Mouse (Mus musculus): ENCODE results near the gene Nid2. TPM values are rescaled to one million over a fixed set of nuclear protein-coding genes. Genes with fewer than 3 reads are reported as not detected.
A peak's percentile ranks its signal among the peaks of the same experiment; 100 is the strongest.

Gene Nid2
- polyA plus RNA-seq, 1 experiment from 2014 or later, result 24.1 TPM

DNA sequence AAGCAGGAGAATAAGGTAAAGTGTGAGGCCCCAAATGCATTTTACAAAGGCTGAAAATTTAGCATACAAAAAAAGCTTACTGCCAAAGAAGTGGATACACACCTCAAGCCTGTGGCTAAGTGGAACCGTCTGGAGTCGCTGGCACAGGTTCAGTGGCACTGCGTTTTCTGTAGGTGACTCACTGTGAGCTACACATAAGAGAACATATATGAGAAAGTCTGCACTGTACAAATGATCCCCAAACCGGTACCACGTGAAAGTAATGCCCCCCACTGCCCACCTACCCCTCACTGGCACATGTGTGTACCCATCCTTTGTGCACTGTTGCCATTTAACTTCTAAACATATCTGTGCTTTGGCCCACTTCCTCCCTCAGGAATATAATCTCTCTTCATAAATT is 22.8 kb upstream of the Nid2 start:
- H3K36me3 ChIP-seq, result 0 out of 2 replicates have a peak, but pooled peaks cover 3% of the 10 kb centered on the region
- H3K4me3 ChIP-seq, result no peak overlapping the region
- 70% methylated on average over 5 of the region's 5 CpGs for WGBS (ENCODE audit: insufficient replicate concordance)
- H3K9ac ChIP-seq, result no peak overlapping the region
- peaks cover 7% of the 10 kb centered on the region; the same call in 1 of the 2 replicates for H3K4me1 ChIP-seq
- ATAC-seq, result no peak
- no peaks in the 10 kb centered on the region for H3K9me3 ChIP-seq (replicated peaks)
- no peaks in the 10 kb centered on the region for H3K27me3 ChIP-seq (replicated peaks)
- no peak overlapping the region for H3K4me2 ChIP-seq
- no peak overlapping the region for H3K27ac ChIP-seq

DNA sequence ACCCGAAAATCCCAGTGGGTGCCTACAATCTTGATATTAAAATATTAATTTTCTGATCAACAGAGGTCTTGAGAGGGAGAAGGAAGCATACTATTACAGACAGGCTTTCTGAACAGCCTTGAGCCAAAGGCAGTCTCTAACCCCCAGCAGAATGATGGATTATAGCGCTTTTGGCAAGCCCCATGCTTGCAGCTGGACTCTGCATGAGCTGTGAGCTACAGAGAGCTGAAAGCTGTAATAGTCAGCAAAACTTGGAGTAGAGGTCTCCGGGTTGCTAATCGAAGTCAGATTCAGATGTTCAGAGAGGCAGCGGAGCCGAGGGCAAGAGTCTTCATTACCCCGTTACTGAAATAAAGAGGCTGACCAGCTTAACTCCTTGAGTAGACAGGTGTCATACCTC is 22.3 kb upstream of the Nid2 start:
- no peak overlapping the region for H3K27ac ChIP-seq
- ATAC-seq, result no peak
- no peaks in the 10 kb centered on the region for H3K27me3 ChIP-seq (replicated peaks)

DNA sequence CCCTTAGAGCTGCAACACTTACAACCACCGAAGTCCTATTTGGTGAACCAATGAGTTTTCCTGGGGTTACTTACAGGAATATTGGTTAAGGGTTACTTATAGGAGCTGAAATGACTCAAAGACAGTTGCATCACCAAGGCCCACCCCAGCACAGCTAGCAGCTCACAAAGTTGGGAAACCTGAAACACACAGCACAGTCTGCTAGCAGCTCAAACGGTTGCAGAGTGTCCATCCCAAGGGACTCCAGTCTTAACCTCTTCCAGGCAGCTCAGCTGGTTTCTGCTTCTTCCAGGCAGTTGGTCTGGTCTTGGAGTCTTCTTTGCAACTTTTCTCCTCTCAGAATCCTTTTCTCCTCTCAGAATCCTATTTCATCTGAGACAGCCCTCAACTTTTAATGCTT is 19.0 kb upstream of the Nid2 start:
- H3K9ac ChIP-seq, result no peak overlapping the region
- H3K36me3 ChIP-seq, result 0 out of 2 replicates have a peak, but pooled peaks cover 3% of the 10 kb centered on the region
- no peak overlapping the region for H3K4me2 ChIP-seq
- H3K27ac ChIP-seq, result no peak overlapping the region
- H3K9me3 ChIP-seq (replicated peaks), result no peaks in the 10 kb centered on the region
- WGBS (ENCODE audit: insufficient replicate concordance), result 83% methylated on average over 2 of the region's 2 CpGs
- no peak for ATAC-seq
- H3K4me3 ChIP-seq, result no peak overlapping the region
- peaks cover 12% of the 10 kb centered on the region; the same call in 1 of the 2 replicates for H3K4me1 ChIP-seq
- no peaks in the 10 kb centered on the region for H3K27me3 ChIP-seq (replicated peaks)

More for the DNA sequence above, 22.3 kb upstream of the Nid2 start:
- 67% methylated on average over 7 of the region's 7 CpGs for WGBS (ENCODE audit: insufficient replicate concordance)
- Histone ChIP-seq H3K4me2 (no peak overlapping the region), H3K36me3 (0 out of 2 replicates have a peak, but pooled peaks cover 3% of the 10 kb centered on the region), H3K4me1 (peaks cover 12% of the 10 kb centered on the region; the same call in 1 of the 2 replicates), H3K9me3 (replicated peaks) (no peaks in the 10 kb centered on the region), H3K9ac (no peak overlapping the region), H3K4me3 (no peak overlapping the region)

DNA sequence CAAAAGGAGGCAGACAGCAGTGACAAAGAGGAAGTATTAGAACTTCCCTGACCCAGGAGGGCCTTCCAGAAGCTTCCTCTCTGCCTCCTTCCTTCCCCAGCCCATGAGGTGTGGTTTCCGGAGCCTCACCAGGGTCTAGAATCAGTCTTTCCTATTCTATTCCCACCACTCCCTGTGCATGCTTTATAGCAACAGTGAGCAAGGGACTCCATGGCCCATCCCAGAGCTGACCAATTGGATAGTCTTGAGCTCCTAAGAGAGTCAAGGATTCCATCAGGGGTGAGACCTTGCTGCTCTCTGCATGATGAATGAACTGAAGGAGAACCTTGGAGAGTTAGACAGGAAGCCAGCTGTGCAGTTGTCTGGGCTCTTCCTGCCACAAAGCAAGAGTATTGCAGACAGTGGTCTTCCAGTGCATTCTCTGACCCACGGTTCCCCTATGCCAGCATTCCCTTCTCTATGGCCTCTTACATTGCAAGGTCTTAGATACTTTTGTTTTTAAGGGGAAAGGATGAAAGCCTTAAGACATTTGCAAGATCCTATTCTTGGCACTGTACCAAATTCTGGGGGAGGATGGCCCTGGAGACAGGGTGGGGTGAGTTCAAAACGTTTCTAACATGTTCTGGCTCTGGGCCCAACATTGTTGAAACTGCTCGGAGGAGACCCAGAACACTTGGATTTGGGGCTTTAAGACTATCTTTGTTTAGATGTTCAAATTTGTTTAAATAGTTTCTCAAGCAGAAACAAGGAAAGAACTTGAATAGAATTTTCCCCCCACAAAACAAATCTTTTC is 17.4 kb upstream of the Nid2 start:
- peak; percentile 44; the same call in 1 of the 2 replicates for ATAC-seq
- Histone ChIP-seq H3K9me3 (replicated peaks) (no peaks in the 10 kb centered on the region), H3K9ac (no peak overlapping the region), H3K27me3 (replicated peaks) (no peaks in the 10 kb centered on the region), H3K4me2 (no peak overlapping the region), H3K4me1 (peaks cover 17% of the 10 kb centered on the region; the same call in 1 of the 2 replicates), H3K36me3 (0 out of 2 replicates have a peak, but pooled peaks cover 3% of the 10 kb centered on the region), H3K4me3 (no peak overlapping the region), H3K27ac (peak overlapping the region; percentile 41; the same call in 1 of the 2 replicates)
- WGBS (ENCODE audit: insufficient replicate concordance), result 32% methylated on average over 4 of the region's 4 CpGs

DNA sequence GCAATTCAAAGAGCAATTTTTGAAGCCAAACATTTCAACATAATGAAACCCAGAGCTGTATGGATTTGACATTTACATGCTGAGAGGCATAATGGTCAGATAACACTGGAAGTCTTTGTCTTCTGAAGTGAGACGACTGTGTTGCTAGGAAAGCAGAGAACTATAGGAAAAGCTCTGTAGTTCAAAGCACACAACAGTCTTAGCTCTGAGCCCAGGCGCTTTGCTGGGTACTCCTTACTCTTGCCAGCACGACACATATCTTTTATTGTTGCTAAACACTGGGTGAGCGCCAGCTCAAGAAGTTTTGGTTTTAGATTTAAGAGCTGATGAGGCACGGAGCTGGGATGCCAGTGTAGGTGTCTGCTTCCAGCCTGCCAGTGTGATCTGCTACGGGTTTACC is 15.8 kb upstream of the Nid2 start:
- no peak overlapping the region for H3K4me3 ChIP-seq
- no peaks in the 10 kb centered on the region for H3K27me3 ChIP-seq (replicated peaks)
- H3K9me3 ChIP-seq (replicated peaks), result no peaks in the 10 kb centered on the region
- no peak overlapping the region for H3K9ac ChIP-seq
- no peak overlapping the region for H3K4me2 ChIP-seq
- WGBS (ENCODE audit: insufficient replicate concordance), result 61% methylated on average over 6 of the region's 6 CpGs
- H3K36me3 ChIP-seq, result 0 out of 2 replicates have a peak, but pooled peaks cover 3% of the 10 kb centered on the region
- H3K27ac ChIP-seq, result no peak overlapping the region
- peaks cover 17% of the 10 kb centered on the region; the same call in 1 of the 2 replicates for H3K4me1 ChIP-seq
- ATAC-seq, result no peak

DNA sequence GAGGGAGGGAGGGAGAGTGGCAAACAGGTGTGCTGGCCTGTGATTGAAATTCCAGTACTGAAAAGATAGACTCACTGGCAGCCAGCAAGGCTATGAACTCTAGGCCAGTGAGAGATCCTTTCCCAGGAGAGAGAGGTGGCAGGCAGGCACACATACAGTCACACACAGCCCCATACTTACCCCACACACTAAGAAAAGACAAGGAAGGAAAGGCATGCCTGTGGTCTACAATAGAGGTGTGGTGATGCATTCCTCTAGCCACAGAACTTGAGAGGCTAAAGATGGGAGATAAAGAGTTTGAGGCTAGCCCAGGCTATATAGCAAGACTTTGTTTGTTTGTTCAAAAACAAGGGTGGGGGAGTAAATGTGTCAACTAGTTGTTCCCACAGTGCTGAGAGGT is 13.5 kb upstream of the Nid2 start:
- ATAC-seq, result no peak
- H3K9me3 ChIP-seq (replicated peaks), result no peaks in the 10 kb centered on the region
- H3K4me3 ChIP-seq, result no peak overlapping the region
- H3K9ac ChIP-seq, result no peak overlapping the region
- H3K27me3 ChIP-seq (replicated peaks), result no peaks in the 10 kb centered on the region
- no peaks in the 10 kb centered on the region for H3K36me3 ChIP-seq
- peaks cover 17% of the 10 kb centered on the region; the same call in 1 of the 2 replicates for H3K4me1 ChIP-seq
- no peak overlapping the region for H3K4me2 ChIP-seq
- 0 out of 2 replicates have a peak overlapping the region, but pooled peaks have one; percentile 17 for H3K27ac ChIP-seq

DNA sequence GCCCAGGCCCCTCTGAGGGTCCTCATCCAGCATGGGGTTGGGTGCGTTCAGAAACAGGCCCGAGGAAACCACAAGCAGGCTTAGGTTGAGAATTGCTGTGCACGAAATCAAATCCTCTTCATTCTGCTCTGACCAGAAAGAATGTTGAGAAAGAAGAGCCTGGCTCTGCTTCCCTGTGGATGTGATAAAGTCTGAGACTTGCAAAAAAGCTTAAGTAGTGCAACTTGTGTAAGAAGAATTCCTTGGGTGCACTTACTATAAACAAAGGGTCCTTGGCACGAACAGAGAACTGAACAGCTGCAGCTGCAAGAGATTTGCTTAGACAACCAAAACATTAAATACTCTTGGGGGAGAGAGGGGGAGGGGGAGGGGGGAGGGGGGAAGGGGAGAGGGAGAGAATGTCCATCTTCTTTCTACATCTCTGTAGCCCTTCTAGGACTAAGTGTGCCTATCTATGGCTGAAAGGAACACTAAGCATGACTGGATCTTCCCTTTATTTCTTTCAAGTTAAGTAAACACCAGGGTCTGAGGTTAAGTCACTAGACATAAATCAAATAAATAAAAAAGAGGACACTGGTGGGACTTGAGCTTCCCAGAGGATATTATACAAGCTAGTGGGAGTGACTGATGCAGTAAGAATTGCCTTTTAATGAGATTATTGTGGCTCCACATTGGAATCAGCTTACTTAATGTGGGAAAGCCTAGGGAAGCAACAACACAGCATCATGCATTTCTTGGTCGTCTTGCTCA is 12.8 kb upstream of the Nid2 start:
- 31% methylated on average over 5 of the region's 5 CpGs for WGBS (ENCODE audit: insufficient replicate concordance)
- Histone ChIP-seq H3K36me3 (no peaks in the 10 kb centered on the region), H3K27me3 (replicated peaks) (no peaks in the 10 kb centered on the region), H3K9me3 (replicated peaks) (no peaks in the 10 kb centered on the region), H3K4me2 (no peak overlapping the region), H3K4me3 (no peak overlapping the region), H3K4me1 (0 out of 2 replicates have a peak, but pooled peaks cover 10% of the 10 kb centered on the region), H3K9ac (no peak overlapping the region), H3K27ac (0 out of 2 replicates have a peak overlapping the region, but pooled peaks have one; percentile 17)
- ATAC-seq, result no peak

DNA sequence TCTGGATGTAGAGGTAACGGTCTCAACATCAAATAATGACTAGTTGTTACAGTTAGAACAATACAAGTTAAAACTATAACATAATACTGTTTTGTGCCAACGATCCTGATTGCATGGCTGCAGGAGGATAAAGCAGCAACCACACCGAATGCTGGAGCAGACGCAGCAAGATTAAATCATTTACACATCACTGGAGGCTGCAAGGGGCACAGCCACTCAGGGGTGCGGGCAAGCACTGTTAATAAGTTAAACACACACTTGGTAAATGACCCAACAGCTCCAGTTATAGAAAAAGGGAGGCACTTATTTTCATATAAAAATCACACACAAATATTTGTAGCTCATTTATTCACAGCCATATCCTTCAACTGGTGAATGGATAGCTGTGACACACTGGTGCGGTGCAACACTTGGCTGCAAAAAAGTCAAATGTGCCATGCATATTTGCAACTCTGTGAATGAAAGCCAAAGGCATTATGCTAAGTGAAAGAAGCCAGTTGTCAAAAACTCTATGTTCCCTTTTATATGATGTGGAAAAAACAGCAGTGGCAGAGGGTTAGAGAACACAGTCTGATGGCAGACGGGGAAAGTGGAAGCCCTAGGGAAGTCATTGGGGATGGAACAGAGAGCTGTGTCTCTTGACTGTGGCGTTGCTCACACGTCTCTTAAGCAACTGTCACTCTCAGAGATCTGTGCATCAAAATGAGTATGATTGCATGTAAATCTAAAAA is 11.5 kb upstream of the Nid2 start:
- 64% methylated on average over 9 of the region's 9 CpGs for WGBS (ENCODE audit: insufficient replicate concordance)
- no peak for ATAC-seq
- Histone ChIP-seq H3K4me2 (no peak overlapping the region), H3K4me3 (no peak overlapping the region), H3K9ac (no peak overlapping the region), H3K36me3 (no peaks in the 10 kb centered on the region), H3K9me3 (replicated peaks) (no peaks in the 10 kb centered on the region), H3K27me3 (replicated peaks) (no peaks in the 10 kb centered on the region), H3K27ac (no peak overlapping the region), H3K4me1 (0 out of 2 replicates have a peak, but pooled peaks cover 5% of the 10 kb centered on the region)

DNA sequence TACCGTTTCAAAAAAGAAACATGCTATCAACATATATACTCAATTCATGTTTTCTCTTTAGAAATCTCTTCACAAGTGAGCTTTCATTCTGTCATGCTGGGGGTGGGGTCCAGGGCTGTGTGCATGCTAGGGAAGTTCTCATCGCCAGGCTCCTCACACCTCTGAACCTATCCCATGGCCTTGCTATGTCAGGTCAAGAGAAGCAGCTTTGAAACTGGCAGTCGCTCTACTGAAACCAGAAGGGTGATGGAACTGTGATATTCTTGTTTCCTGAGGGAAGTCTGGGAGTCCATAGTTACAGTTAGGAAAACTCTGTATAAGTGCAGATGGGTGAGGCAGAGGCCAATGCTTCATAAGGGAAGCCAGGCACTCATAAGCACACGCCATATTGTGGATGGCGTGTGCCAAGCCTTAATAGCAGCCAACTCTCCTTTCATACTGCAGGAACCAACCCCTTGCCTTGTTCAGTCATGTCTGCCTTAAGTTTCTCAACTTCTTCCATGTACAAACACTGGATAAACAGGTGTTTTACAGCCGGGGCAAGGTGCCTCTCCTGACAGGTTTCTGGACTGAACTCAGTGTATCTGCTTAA is 10.8 kb upstream of the Nid2 start:
- Histone ChIP-seq H3K4me2 (no peak overlapping the region), H3K27me3 (replicated peaks) (no peaks in the 10 kb centered on the region), H3K36me3 (no peaks in the 10 kb centered on the region), H3K9ac (no peak overlapping the region), H3K4me1 (0 out of 2 replicates have a peak, but pooled peaks cover 5% of the 10 kb centered on the region), H3K4me3 (no peak overlapping the region), H3K9me3 (replicated peaks) (no peaks in the 10 kb centered on the region), H3K27ac (no peak overlapping the region)
- no peak for ATAC-seq
- WGBS (ENCODE audit: insufficient replicate concordance), result 73% methylated on average over 6 of the region's 6 CpGs

DNA sequence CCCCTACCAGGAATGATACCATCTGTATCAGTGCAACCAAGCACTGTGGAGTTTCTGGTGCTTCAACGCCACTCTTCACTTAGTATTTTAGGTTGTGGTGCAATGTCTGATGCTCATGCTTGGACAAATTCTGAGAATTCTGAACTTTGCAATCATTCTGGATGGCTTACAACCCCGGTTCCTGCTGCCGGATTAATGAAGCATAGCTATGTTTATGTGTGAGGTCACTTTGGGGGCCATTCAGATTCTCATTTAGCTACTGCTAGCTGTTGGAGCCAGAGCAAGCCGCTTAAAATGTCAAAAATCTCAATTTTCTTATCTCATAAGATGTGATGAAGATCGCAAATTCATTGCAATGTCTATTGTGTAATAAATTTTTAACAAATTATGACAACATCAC is 6.2 kb upstream of the Nid2 start:
- Histone ChIP-seq H3K4me3 (no peak overlapping the region), H3K27me3 (replicated peaks) (peaks cover 6% of the 10 kb centered on the region; the same call in 1 of the 2 replicates), H3K27ac (no peak overlapping the region), H3K36me3 (no peaks in the 10 kb centered on the region), H3K4me2 (no peak overlapping the region), H3K4me1 (no peaks in the 10 kb centered on the region), H3K9me3 (replicated peaks) (no peaks in the 10 kb centered on the region), H3K9ac (no peak overlapping the region)
- ATAC-seq, result no peak
- WGBS (ENCODE audit: insufficient replicate concordance), result 64% methylated on average over 5 of the region's 5 CpGs

DNA sequence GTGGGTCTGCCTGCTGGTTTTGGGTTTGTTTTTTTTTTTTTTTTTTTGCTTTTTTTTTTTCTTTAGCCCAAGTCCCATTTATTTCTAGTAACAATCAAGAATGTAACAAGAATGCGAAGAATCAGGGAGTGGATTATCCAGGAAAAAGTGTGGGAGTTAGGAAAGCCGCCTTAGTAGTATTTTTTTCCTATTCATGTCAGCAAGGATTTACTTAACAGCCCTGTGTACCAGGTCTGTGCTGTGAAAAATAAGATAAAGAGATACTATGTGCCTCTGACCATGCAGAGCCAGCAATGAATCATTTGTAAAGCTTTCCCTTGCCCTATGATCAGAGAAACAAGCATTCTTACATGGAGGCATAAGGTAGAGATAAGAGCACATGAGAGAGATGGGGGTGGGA is 4.8 kb upstream of the Nid2 start:
- Histone ChIP-seq H3K9ac (no peak overlapping the region), H3K4me1 (peaks cover 12% of the 10 kb centered on the region), H3K27me3 (replicated peaks) (peaks cover 17% of the 10 kb centered on the region), H3K36me3 (no peaks in the 10 kb centered on the region), H3K4me3 (no peak overlapping the region), H3K4me2 (no peak overlapping the region), H3K9me3 (replicated peaks) (no peaks in the 10 kb centered on the region), H3K27ac (no peak overlapping the region)
- WGBS (ENCODE audit: insufficient replicate concordance), result 56% methylated on average over 2 of the region's 2 CpGs
- no peak for ATAC-seq
